Mouse (Mus musculus) limb, embryonic 15.5 days (tissue): ENCODE measurements around the gene Rab15. TPM values are rescaled to one million over a fixed set of nuclear protein-coding genes. Genes with fewer than 3 reads are reported as not detected.

Experiments
- ATAC-seq: fragments of 200-750 bp; cut with Nextera tagmentation; 2 replicates; pipeline ENCODE4 v1.8.0; 2017; ENCODE audit warnings: low read depth, moderate TSS enrichment; ENCODE audit not compliant: insufficient number of reproducible peaks, low FRiP score, low TSS enrichment
- H3K27ac ChIP-seq: fragments of 300-500 bp; sonication (generic); 2 replicates; pipeline ENCODE4 v1.5.1; 2015; ENCODE audit warnings: moderate library complexity, mild to moderate bottlenecking, inconsistent platforms
- H3K27me3 ChIP-seq: fragments of 300-500 bp; sonication (generic); 2 replicates; pipeline ENCODE4 v1.6.1; 2015; ENCODE audit warnings: inconsistent platforms
- H3K36me3 ChIP-seq: fragments of 300-500 bp; sonication (generic); 2 replicates; pipeline ENCODE4 v1.6.1; 2015; ENCODE audit warnings: inconsistent platforms
- H3K4me1 ChIP-seq: fragments of 300-500 bp; sonication (generic); 2 replicates; pipeline ENCODE4 v1.6.1; 2015; ENCODE audit warnings: inconsistent platforms
- H3K4me2 ChIP-seq: fragments of 300-500 bp; sonication (generic); 2 replicates; pipeline ENCODE4 v1.6.1; 2015; ENCODE audit warnings: mild to moderate bottlenecking, inconsistent platforms
- H3K4me3 ChIP-seq: fragments of 300-500 bp; sonication (generic); 2 replicates; pipeline ENCODE4 v1.5.1; 2015; ENCODE audit warnings: mild to moderate bottlenecking, inconsistent platforms
- H3K9ac ChIP-seq: fragments of 300-500 bp; sonication (generic); 2 replicates; pipeline ENCODE4 v1.6.1; 2015; ENCODE audit warnings: inconsistent platforms
- H3K9me3 ChIP-seq: fragments of 300-500 bp; sonication (generic); 2 replicates; pipeline ENCODE4 v1.6.1; 2016; ENCODE audit warnings: inconsistent platforms
- WGBS: fragments of 180-500 bp; shearing (Covaris S2); methylation state at CpG from one replicate; pipeline ENCODE4 v1.1.7; 2015; 5-methylcytosine and 5-hydroxymethylcytosine counted together
- polyA plus RNA-seq: library from polyadenylated mRNA; unstranded; fragments of >200 nt; fragmentation: Nextera tagmentation; extraction: Ambion mirVana; gene quantifications from 2 replicates; pipeline ENCODE4 v1.2.1, GENCODE M21; 2015

Gene Rab15
- polyA plus RNA-seq, 1 experiment from 2014 or later = 28.6 TPM

- no peaks in the 10 kb centered on the region for H3K27me3 ChIP-seq
- H3K4me1 ChIP-seq = peaks cover 8% of the 10 kb centered on the region; the same call in 1 of the 2 replicates
- no peaks in the 10 kb centered on the region for H3K36me3 ChIP-seq
- no peak overlapping the region for H3K9ac ChIP-seq
- no peaks in the 10 kb centered on the region for H3K9me3 ChIP-seq
- 80% methylated on average over 6 of the region's 6 CpGs for WGBS
- ATAC-seq = no peak
- H3K4me2 ChIP-seq = no peak overlapping the region
- H3K27ac ChIP-seq = no peak overlapping the region
- H3K4me3 ChIP-seq = no peak overlapping the region
Observed at GRCm38 (mm10) chr12:76840081-76840480, 17.4 kb upstream of the Rab15 start.

GRCm38 (mm10) chr12:76839298-76839697 lies 16.6 kb upstream of the Rab15 start:
- ATAC-seq = no peak

GRCm38 (mm10) chr12:76837844-76838650 lies 15.3 kb upstream of the Rab15 start:
- 12% methylated on average over 21 of the region's 21 CpGs for WGBS
- Histone ChIP-seq H3K9ac (peak overlapping the region; percentile 69), H3K4me3 (peak overlapping the region; percentile 64), H3K4me1 (peaks cover 8% of the 10 kb centered on the region; the same call in 1 of the 2 replicates), H3K9me3 (no peaks in the 10 kb centered on the region), H3K27ac (peak overlapping the region; percentile 89), H3K36me3 (no peaks in the 10 kb centered on the region), H3K27me3 (no peaks in the 10 kb centered on the region), H3K4me2 (peak overlapping the region; percentile 53)
- ATAC-seq = no peak

More at GRCm38 (mm10) chr12:76839298-76839697, 16.6 kb upstream of the Rab15 start:
- H3K36me3 ChIP-seq = no peaks in the 10 kb centered on the region
- no peak overlapping the region for H3K9ac ChIP-seq
- H3K9me3 ChIP-seq = no peaks in the 10 kb centered on the region
- H3K4me2 ChIP-seq = no peak overlapping the region
- H3K27me3 ChIP-seq = no peaks in the 10 kb centered on the region
- H3K27ac ChIP-seq = no peak overlapping the region
- no peak overlapping the region for H3K4me3 ChIP-seq
- H3K4me1 ChIP-seq = peaks cover 8% of the 10 kb centered on the region; the same call in 1 of the 2 replicates
- WGBS = 91% methylated on average over 4 of the region's 4 CpGs

- no peaks in the 10 kb centered on the region for H3K36me3 ChIP-seq
- no peaks in the 10 kb centered on the region for H3K9me3 ChIP-seq
- H3K4me2 ChIP-seq = peak overlapping the region; percentile 53
- peaks cover 8% of the 10 kb centered on the region; the same call in 1 of the 2 replicates for H3K4me1 ChIP-seq
- H3K27ac ChIP-seq = peak overlapping the region; percentile 89
- H3K4me3 ChIP-seq = peak overlapping the region; percentile 64
- H3K9ac ChIP-seq = peak overlapping the region; percentile 69
- H3K27me3 ChIP-seq = no peaks in the 10 kb centered on the region
- under 1% methylated on average over 43 of the region's 43 CpGs for WGBS
- ATAC-seq = peak; percentile 95
Observed at GRCm38 (mm10) chr12:76837101-76837843, 14.6 kb upstream of the Rab15 start.

- WGBS = 7% methylated on average over 3 of the region's 3 CpGs
- no peaks in the 10 kb centered on the region for H3K27me3 ChIP-seq
- no peak for ATAC-seq
- no peak overlapping the region for H3K9ac ChIP-seq
- no peak overlapping the region for H3K27ac ChIP-seq
- H3K4me1 ChIP-seq = no peaks in the 10 kb centered on the region
- no peak overlapping the region for H3K4me3 ChIP-seq
- H3K36me3 ChIP-seq = no peaks in the 10 kb centered on the region
- no peak overlapping the region for H3K4me2 ChIP-seq
- no peaks in the 10 kb centered on the region for H3K9me3 ChIP-seq
Observed at GRCm38 (mm10) chr12:76832704-76833103, 10.0 kb upstream of the Rab15 start.

GRCm38 (mm10) chr12:76825283-76825682 lies 2.6 kb upstream of the Rab15 start:
- Histone ChIP-seq H3K4me3 (no peak overlapping the region), H3K27ac (no peak overlapping the region), H3K36me3 (no peaks in the 10 kb centered on the region), H3K4me1 (peaks cover 22% of the 10 kb centered on the region), H3K4me2 (no peak overlapping the region), H3K9me3 (no peaks in the 10 kb centered on the region), H3K27me3 (peaks cover 10% of the 10 kb centered on the region; the same call in 1 of the 2 replicates), H3K9ac (no peak overlapping the region)
- WGBS = 71% methylated on average over 4 of the region's 4 CpGs
- no peak for ATAC-seq

DNA sequence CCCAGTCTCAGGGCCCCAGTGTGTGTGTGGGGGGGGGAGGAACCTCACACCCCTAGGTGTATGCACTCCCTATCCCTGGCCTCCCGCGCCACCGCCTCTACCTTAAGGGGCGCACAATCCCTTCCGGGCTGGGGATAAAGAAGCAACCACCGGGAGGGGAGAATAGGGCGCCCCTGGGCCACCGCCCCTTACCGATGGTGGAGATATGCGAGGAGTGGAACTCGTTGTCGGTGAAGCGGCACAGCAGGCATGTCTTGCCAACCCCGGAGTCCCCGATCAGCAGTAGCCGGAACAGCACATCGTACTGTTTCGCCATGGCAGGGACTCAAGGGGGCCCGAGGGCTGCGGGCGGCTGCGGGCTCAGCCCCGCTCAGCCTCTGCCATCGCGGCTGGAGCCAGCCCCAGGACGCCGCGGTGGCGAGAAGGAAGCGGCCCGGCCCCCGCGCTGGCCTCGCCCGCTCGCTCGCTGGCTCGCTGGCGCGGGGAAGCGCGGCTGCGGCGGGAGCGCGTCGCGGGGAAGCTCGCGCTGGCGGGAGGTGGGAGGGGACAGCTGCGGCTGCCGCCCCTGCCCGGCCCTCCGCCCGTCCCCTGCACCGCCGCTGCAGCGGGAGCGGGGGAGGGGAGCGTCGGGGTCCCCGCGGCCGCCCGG lies 582 bp downstream of the Rab15 start:
- ATAC-seq = 0 out of 2 replicates have a peak, but pooled peaks have one; percentile 42
- H3K4me1 ChIP-seq = peaks cover 43% of the 10 kb centered on the region

DNA sequence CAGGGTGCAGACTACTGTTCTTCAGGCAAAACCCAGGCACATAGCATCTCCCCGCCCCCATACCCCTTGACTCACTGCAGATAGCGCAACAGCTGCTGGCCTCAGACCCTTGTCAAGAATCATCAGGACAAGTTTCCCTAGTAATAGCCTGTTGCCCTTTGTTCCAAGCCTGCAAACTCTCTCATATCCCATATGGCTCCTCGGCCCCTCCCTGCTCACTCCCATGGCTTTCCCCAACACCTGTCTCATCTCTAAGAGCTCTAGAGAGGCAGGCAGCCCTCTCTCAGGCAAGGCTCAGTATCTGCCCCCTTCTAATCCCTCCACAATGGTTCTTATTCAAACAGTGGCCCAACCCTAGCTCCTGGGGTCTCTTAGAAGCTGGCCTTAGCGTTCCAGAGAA lies 2.1 kb downstream of the Rab15 start:
- ATAC-seq = no peak

More for the DNA sequence above, 582 bp downstream of the Rab15 start:
- Histone ChIP-seq H3K4me3 (peak overlapping the region; percentile 71), H3K9me3 (no peaks in the 10 kb centered on the region), H3K36me3 (no peaks in the 10 kb centered on the region), H3K27ac (peak overlapping the region; percentile 54), H3K9ac (peak overlapping the region; percentile 73), H3K27me3 (peaks cover 10% of the 10 kb centered on the region; the same call in 1 of the 2 replicates), H3K4me2 (peak overlapping the region; percentile 91)
- under 1% methylated on average over 62 of the region's 66 CpGs for WGBS

GRCm38 (mm10) chr12:76819816-76820215 lies 2.9 kb downstream of the Rab15 start:
- ATAC-seq = no peak
- Histone ChIP-seq H3K4me1 (peaks cover 48% of the 10 kb centered on the region), H3K9me3 (no peaks in the 10 kb centered on the region), H3K9ac (no peak overlapping the region), H3K4me3 (no peak overlapping the region), H3K27ac (no peak overlapping the region), H3K4me2 (no peak overlapping the region), H3K36me3 (no peaks in the 10 kb centered on the region), H3K27me3 (peaks cover 9% of the 10 kb centered on the region; the same call in 1 of the 2 replicates)
- WGBS = 44% methylated on average over 6 of the region's 6 CpGs

More for the DNA sequence above, 2.1 kb downstream of the Rab15 start:
- H3K4me1 ChIP-seq = peaks cover 48% of the 10 kb centered on the region
- no peak overlapping the region for H3K27ac ChIP-seq
- no peak overlapping the region for H3K9ac ChIP-seq
- no peaks in the 10 kb centered on the region for H3K9me3 ChIP-seq
- H3K27me3 ChIP-seq = peaks cover 10% of the 10 kb centered on the region; the same call in 1 of the 2 replicates
- H3K4me2 ChIP-seq = peak overlapping the region; percentile 91; the same call in 1 of the 2 replicates
- 60% methylated on average over 4 of the region's 4 CpGs for WGBS
- H3K36me3 ChIP-seq = no peaks in the 10 kb centered on the region
- no peak overlapping the region for H3K4me3 ChIP-seq

- no peak for ATAC-seq
- 66% methylated on average over 9 of the region's 9 CpGs for WGBS
- peak overlapping the region; percentile 40; the same call in 1 of the 2 replicates for H3K27ac ChIP-seq
Observed at GRCm38 (mm10) chr12:76818908-76819307, 3.8 kb downstream of the Rab15 start.

GRCm38 (mm10) chr12:76818120-76818519 lies 4.6 kb downstream of the Rab15 start:
- Histone ChIP-seq H3K9ac (no peak overlapping the region), H3K4me1 (peaks cover 48% of the 10 kb centered on the region), H3K4me3 (no peak overlapping the region), H3K27me3 (peaks cover 5% of the 10 kb centered on the region; the same call in 1 of the 2 replicates), H3K27ac (peak overlapping the region; percentile 47; the same call in 1 of the 2 replicates), H3K36me3 (no peaks in the 10 kb centered on the region), H3K4me2 (no peak overlapping the region), H3K9me3 (no peaks in the 10 kb centered on the region)
- 57% methylated on average over 4 of the region's 4 CpGs for WGBS
- ATAC-seq = peak; percentile 59; the same call in 1 of the 2 replicates

More at GRCm38 (mm10) chr12:76818908-76819307, 3.8 kb downstream of the Rab15 start:
- H3K4me2 ChIP-seq = no peak overlapping the region
- H3K4me3 ChIP-seq = no peak overlapping the region
- H3K36me3 ChIP-seq = no peaks in the 10 kb centered on the region
- H3K9me3 ChIP-seq = no peaks in the 10 kb centered on the region
- H3K9ac ChIP-seq = no peak overlapping the region
- H3K27me3 ChIP-seq = peaks cover 8% of the 10 kb centered on the region; the same call in 1 of the 2 replicates
- H3K4me1 ChIP-seq = peaks cover 48% of the 10 kb centered on the region
